Mouse (Mus musculus) testis, adult 2 months (tissue): ENCODE results near the gene Fam20c.

Experiments
- CTCF ChIP-seq: fragments of 200-500 bp; IDR thresholded peaks from 2 replicates; pipeline ENCODE4 v1.5.1; 2012; ENCODE audit warnings: low read depth, mild to moderate bottlenecking, inconsistent platforms, low read length, moderate library complexity; ENCODE audit not compliant: control insufficient read depth, insufficient read depth, insufficient replicate concordance
- POLR2A ChIP-seq: fragments of 200-500 bp; IDR thresholded peaks from 2 replicates; pipeline ENCODE4 v1.6.1; 2012; ENCODE audit warnings: low read depth, mild to moderate bottlenecking, inconsistent platforms, low read length, moderate library complexity; ENCODE audit not compliant: control insufficient read depth

DNA sequence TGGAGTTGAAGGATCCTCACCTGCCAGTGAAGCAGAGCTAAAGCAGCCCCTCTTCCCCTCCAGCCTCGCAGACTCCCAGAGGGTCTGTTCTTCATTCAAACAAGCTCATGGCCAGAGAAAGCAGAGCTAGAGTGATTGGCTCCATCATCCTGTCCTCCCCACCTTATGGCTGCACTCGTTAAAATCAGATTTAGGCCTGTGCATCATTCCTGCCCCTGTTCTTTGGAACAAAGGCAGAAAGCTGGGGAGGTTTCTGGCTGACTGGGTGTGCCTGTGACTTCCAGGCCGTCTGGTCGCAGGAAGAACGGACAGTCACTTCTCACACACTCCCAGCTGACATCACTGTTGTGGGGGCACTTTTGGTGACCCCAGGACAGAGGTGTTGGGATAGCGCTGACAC, 2.8 kb downstream of the Fam20c start:
- TF ChIP-seq POLR2A (no peak), CTCF (no peak)
